Mouse (Mus musculus) regulatory T cell (primary cell): ENCODE data around the gene Asrgl1.

ENCODE experiments used
- in situ Hi-C: fragments of 300-600 bp; cut with MboI, MseI; formaldehyde crosslinking; loops from one replicate; pipeline ENCODE4 v1.15.1; 2025; ENCODE audit warnings: high pct_unique_total_duplicates

Gene Asrgl1

DNA sequence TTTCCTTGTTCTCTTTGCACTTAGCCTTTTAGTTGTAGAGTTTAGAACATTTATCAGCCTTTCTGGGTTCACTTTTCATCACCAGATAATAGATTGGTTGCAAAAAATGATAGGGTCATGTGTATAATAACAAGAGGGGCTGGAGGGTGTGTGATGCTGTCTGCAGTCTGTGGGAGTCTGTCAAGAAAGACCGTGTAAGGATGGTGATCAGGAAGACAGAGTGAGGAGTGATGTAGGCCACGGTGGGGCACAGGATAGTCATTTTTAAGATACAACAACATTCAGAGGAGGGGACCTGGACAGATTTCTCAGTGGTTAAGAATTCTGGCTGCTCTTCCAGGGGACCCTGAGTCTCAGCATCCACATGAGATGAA is 63.3 kb downstream of the Asrgl1 start:
- in situ Hi-C loops, result no loop called here

DNA sequence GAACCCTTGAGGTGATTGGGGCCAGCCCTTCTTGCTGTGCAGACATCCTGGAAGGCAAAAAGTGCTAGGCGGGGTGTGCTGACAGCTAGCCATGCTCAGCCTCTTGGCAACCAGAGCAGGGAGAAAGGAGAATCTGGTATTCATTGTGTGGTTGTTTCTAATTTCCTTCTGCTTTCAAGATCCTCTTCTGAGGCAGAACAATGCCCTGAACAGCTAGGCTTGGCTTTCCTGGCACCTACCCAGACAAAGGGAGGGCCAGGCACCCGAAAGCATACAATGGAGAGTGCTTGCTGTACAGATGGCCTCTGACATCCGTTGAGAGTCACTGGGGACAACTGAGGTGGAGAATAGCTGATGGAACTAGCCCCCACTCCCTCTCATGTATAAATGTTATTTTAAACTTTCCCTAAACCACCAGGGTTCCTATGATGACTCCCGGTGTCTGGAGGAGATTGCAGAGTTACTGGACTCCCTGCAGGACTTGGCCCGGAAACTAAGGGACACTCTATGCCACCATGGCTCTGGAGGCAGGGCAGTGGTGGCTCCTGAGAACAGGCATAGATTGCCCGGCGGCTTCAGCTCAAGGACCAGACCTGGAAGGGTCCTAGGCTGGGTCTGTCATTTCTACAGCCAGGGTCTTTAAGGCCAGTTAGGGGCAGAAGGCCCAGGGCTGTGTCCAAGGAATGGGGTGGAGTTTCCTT is 63.8 kb downstream of the Asrgl1 start:
- in situ Hi-C loops, result no loop called here

DNA sequence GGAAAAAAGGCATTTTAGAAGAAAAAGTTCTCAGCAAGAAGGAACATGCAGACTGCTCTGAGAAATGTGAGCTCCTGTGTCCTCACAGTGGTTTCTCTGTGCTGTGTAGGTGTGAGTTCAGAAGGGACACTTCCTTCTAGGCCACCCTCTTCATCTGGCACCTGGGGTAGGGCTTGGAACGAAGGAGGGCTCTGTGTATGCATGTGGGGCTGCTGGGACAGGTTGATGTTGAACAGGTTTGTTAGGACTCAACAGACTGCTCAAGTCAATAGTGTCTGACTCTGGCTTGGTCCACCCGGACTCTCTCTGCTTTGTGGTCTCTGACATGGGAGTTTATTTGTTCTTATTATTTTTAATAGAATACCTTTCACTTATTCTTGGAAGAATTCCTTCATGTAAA is 65.1 kb downstream of the Asrgl1 start:
- in situ Hi-C loops, result no loop called here

DNA sequence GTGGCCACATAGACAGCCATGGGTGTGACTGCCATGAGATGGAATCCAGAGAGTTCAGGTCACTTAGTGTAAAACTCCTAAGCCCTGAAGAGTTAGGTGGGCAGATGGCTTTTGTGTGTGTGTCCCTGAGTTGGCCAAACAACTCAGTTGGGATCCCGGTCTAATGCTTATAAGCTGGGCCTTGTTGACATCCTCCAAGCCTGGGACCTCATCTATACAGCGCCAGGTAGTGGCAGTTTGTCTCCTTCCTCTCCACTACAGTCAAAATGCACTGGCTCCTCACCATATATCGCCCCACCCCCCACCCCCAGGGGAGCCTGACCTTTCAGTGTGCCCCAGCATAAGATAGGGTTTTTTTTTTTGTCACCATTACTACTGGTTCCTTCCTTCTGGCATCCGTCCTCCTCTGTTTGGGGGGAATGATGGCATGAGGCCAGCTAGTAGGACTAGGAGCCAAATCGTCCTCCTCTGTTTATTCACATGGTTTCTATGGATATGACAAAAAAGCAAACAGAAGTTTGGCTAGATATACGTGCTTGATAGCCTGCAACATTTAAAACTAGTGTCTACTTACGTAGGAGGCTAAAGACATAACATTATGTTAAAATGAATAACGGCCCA is 65.6 kb downstream of the Asrgl1 start:
- in situ Hi-C loops, result loop anchor here (5.0 kb wide), 1 partner anchor 332 kb away; the partner anchor contains the start of gene Wdr74

DNA sequence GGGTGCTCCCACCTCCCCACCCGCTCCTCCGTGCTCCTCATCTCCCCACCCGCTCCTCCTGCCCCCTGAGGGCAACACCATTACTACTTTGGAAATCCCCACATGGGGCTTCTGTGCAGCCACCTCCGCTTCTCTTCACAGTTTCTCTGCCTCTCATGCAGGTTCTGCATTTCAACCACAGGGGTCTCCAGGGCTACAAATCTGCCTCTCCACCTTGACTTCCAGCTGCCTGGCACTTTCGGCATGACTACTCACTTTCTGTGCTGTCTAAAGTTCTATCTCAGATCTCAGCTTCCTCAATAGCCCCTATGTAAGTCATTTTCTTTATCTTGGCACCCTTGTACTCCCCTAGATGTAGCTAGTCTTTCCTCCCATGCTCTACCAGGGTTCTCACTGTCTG is 68.1 kb downstream of the Asrgl1 start:
- in situ Hi-C loops, result loop anchor here (5.0 kb wide), 1 partner anchor 330 kb away; the partner anchor contains the start of gene Wdr74

DNA sequence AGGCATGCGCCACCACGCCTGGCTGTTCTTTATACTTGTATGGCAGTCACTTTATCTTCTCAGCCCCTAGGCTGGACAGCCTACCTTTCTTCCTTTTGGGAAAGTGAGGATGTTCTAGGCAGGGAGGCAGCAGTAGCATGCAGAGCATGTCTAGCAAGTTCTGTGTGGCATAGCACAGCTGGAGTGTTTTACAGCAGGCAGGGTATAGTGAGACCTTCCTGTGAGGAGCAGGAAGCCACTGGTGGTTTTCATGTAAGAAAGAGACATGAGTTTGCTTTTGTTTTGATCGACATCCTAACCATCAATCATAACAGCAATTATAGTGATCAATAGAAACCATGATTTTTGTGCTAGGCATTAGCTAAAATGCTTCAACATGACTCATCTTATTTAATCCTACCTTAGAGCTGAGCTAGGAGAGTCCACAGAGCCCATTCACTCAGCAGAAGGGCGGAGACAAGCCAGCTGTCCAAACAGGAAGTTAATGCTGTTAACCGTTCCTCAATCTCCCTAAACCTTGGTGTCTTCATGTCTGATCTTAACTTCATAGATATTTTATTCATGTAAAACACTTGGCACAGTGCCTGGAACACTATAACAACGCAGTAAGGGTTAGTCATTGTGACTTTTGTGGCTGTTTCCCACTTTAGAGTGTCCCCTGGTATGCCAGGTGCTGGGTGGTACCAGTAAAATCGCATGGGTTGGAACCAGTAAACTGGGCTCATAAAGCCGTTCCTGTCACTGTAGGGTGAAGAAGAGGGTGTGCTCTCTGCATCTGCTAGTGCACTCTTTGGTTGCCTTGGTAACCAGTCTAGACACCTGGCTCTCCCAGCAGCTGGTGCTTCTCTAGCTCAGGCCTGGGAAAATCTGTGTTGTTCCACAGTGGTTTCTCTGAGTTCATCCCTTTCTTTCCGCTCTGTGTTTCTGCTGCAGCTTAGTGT is 69.5 kb downstream of the Asrgl1 start:
- in situ Hi-C loops, result loop anchor here (5.0 kb wide), 1 partner anchor 329 kb away; the partner anchor contains the start of gene Wdr74

DNA sequence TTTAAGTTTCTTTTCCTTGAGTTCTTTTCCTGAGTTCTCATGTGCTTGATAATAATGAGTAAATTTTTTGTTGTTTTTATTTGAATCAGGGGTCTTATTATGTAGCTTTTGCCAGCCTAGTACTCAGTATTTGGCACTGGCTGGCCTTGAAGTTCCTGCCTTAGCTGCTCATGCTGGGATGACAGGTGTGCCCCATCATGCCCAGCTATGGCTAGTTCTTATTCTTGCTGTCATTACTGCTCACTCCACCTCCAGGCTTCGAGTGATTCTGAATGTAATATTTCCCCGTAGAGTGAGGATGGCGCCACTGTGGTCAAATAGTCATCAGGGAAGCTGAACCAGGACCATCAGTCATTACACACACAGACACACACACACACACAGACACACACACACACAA is 71.6 kb downstream of the Asrgl1 start:
- in situ Hi-C loops, result no loop called here

DNA sequence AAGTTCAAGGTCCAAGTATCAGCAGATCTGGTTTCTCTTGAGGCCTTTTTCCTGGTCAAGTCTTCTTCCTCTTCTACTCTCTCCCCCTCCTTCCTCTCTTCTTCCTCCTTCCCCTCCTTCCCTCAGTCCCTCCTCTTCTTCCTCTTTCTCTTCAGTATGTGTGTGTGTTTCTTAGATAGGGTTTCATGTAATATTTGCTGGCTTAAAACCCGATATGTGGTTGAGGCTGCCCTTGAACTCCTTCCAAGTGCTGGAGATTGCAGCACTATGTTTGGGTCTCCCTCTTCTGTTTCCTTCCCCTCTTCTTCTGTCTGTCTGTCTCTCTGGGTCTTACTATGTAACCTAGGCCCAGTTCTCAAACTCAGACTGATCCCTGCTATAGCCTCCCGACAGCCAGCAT is 72.6 kb downstream of the Asrgl1 start:
- in situ Hi-C loops, result no loop called here

DNA sequence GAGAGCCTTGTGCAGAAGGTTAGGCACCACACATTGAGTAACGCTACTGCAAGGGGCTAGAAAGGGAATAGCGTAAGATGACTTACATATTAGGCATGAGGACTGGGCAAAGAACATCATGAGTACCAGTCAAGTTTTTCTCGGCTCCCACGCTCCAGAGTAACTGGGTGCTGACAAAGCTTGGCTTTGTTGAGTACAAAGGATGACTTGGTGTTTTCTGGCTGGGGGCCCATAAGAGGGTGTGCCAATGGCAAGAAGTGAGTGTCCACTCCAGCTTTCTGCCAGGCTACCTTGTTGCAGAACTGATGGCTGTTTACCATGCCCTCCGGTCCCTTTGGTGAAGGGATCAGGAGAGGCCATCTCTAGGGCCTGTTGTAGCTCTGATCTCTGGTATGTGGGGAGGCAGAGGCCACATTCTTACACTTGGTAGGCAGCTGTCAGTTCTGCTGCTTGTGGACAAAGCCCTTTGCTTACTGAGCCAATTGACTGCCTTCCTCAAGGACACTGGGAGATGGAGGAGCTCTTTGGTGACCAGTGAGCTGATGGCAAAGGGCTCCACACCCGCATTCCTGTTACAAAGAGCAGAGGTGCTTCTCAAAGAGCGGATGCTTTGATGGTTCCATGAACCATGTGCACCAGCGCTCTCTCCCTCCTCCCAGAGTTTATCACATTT is 74.1 kb downstream of the Asrgl1 start:
- in situ Hi-C loops, result no loop called here

DNA sequence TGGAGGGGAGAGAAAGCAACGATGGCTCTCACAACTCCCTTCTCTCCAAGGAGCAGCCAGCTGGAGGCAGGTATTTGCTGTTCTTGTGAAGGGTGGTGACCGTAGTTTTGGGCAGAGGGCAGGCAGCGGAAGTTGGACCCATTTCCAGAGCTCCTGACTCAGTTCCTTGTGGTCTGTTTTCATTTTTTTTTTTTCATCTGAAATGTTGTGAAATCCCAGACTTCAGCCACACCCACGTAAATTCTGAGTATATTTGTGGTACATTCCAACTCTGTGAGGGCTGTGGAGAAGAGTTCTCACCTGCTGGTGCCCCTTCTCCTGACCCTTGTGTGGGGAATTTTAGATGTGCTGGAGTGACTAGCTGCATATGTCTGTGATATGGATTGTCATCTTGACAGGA is 75.3 kb downstream of the Asrgl1 start:
- in situ Hi-C loops, result no loop called here
